Mouse (Mus musculus) kidney, embryonic 14.5 days (tissue): ENCODE data around the gene Spryd3. TPM values are rescaled to one million over a fixed set of nuclear protein-coding genes. Genes with fewer than 3 reads are reported as not detected.

ENCODE experiments used
- ATAC-seq: fragments of 200-750 bp; cut with Nextera tagmentation; 2 replicates; pipeline ENCODE4 v1.8.0; 2017; ENCODE audit warnings: moderate number of reproducible peaks, mild to moderate bottlenecking, moderate TSS enrichment, moderate library complexity; ENCODE audit not compliant: low FRiP score, low TSS enrichment
- H3K27ac ChIP-seq: fragments of 300-500 bp; sonication (generic); 2 replicates; pipeline ENCODE4 v1.5.1; 2014; ENCODE audit warnings: low read depth, mild to moderate bottlenecking, low read length, moderate library complexity, mixed read lengths
- H3K27me3 ChIP-seq: fragments of 300-500 bp; sonication (generic); 2 replicates; pipeline ENCODE4 v1.6.1; 2014; ENCODE audit warnings: mild to moderate bottlenecking, low read length; ENCODE audit not compliant: control insufficient read depth, insufficient read depth
- H3K36me3 ChIP-seq: fragments of 300-500 bp; sonication (generic); 2 replicates; pipeline ENCODE4 v1.6.1; 2014; ENCODE audit warnings: low read length, mixed read lengths; ENCODE audit not compliant: control insufficient read depth, insufficient read depth
- H3K4me1 ChIP-seq: fragments of 300-500 bp; sonication (generic); 2 replicates; pipeline ENCODE4 v1.6.1; 2014; ENCODE audit warnings: low read length, mixed read lengths; ENCODE audit not compliant: control insufficient read depth, insufficient read depth
- H3K4me2 ChIP-seq: fragments of 300-500 bp; sonication (generic); replicated peaks from 2 replicates; pipeline ENCODE4 v1.6.1; 2014; ENCODE audit warnings: low read depth, mild to moderate bottlenecking, low read length
- H3K4me3 ChIP-seq: fragments of 300-500 bp; sonication (generic); 2 replicates; pipeline ENCODE4 v1.5.1; 2014; ENCODE audit warnings: mild to moderate bottlenecking, low read length
- H3K9ac ChIP-seq: fragments of 300-500 bp; sonication (generic); 2 replicates; pipeline ENCODE4 v1.6.1; 2014; ENCODE audit warnings: low read depth, mild to moderate bottlenecking, low read length, moderate library complexity
- H3K9me3 ChIP-seq: fragments of 300-500 bp; sonication (generic); 2 replicates; pipeline ENCODE4 v1.6.1; 2016; ENCODE audit warnings: low read length; ENCODE audit not compliant: control insufficient read depth
- WGBS: fragments of 180-500 bp; shearing (Covaris S2); extraction: QIAGEN DNeasy Blood & Tissue Kit; methylation state at CpG from one replicate; pipeline ENCODE4 v1.1.7; 2014; 5-methylcytosine and 5-hydroxymethylcytosine counted together
- polyA plus RNA-seq: library from polyadenylated mRNA; unstranded; fragments of >200 nt; fragmentation: Nextera tagmentation; extraction: Ambion mirVana; gene quantifications from 2 replicates; pipeline ENCODE4 v1.2.1, GENCODE M21; 2014

The Spryd3 gene
- polyA plus RNA-seq, 1 experiment from 2014 or later, result 11.1 TPM

GRCm38 (mm10) chr15:102112181-102112580, 23.9 kb downstream of the Spryd3 start:
- Histone ChIP-seq H3K4me1 (peaks cover 7% of the 10 kb centered on the region; the same call in 1 of the 2 replicates), H3K36me3 (peaks cover 93% of the 10 kb centered on the region), H3K9ac (no peak overlapping the region), H3K27me3 (no peaks in the 10 kb centered on the region), H3K27ac (no peak overlapping the region), H3K4me2 (no peak overlapping the region), H3K4me3 (no peak overlapping the region), H3K9me3 (no peaks in the 10 kb centered on the region)
- WGBS, result 93% methylated on average over 6 of the region's 6 CpGs
- no peak for ATAC-seq

GRCm38 (mm10) chr15:102111495-102111829, 24.6 kb downstream of the Spryd3 start:
- no peaks in the 10 kb centered on the region for H3K9me3 ChIP-seq
- H3K9ac ChIP-seq, result no peak overlapping the region
- peaks cover 14% of the 10 kb centered on the region for H3K4me1 ChIP-seq
- no peak overlapping the region for H3K4me2 ChIP-seq
- no peak overlapping the region; the same call in 1 of the 2 replicates for H3K27ac ChIP-seq
- H3K36me3 ChIP-seq, result peaks cover 93% of the 10 kb centered on the region
- WGBS, result 83% methylated on average over 11 of the region's 11 CpGs
- H3K27me3 ChIP-seq, result no peaks in the 10 kb centered on the region
- no peak for ATAC-seq
- no peak overlapping the region for H3K4me3 ChIP-seq

- H3K36me3 ChIP-seq, result peaks cover 93% of the 10 kb centered on the region
- ATAC-seq, result peak; percentile 21; the same call in 1 of the 2 replicates
Observed at GRCm38 (mm10) chr15:102110701-102111494, 25.1 kb downstream of the Spryd3 start.

GRCm38 (mm10) chr15:102110271-102110670, 25.8 kb downstream of the Spryd3 start:
- Histone ChIP-seq H3K27me3 (no peaks in the 10 kb centered on the region), H3K27ac (no peak overlapping the region), H3K4me3 (no peak overlapping the region), H3K4me1 (peaks cover 26% of the 10 kb centered on the region), H3K36me3 (peaks cover 89% of the 10 kb centered on the region), H3K9ac (no peak overlapping the region), H3K9me3 (no peaks in the 10 kb centered on the region), H3K4me2 (no peak overlapping the region)
- no peak for ATAC-seq
- WGBS, result 59% methylated on average over 7 of the region's 7 CpGs

More at GRCm38 (mm10) chr15:102110701-102111494, 25.1 kb downstream of the Spryd3 start:
- H3K4me2 ChIP-seq, result no peak overlapping the region
- H3K4me3 ChIP-seq, result no peak overlapping the region
- no peaks in the 10 kb centered on the region for H3K27me3 ChIP-seq
- 64% methylated on average over 29 of the region's 29 CpGs for WGBS
- H3K9ac ChIP-seq, result no peak overlapping the region
- H3K27ac ChIP-seq, result peak overlapping the region; percentile 37
- peaks cover 20% of the 10 kb centered on the region for H3K4me1 ChIP-seq
- no peaks in the 10 kb centered on the region for H3K9me3 ChIP-seq

- no peak for ATAC-seq
- H3K9me3 ChIP-seq, result no peaks in the 10 kb centered on the region
- H3K4me2 ChIP-seq, result no peak overlapping the region
- WGBS, result 58% methylated on average over 18 of the region's 18 CpGs
- peaks cover 36% of the 10 kb centered on the region for H3K4me1 ChIP-seq
- peaks cover 76% of the 10 kb centered on the region for H3K36me3 ChIP-seq
- 0 out of 2 replicates have a peak overlapping the region, but pooled peaks have one; percentile 21 for H3K27ac ChIP-seq
- no peaks in the 10 kb centered on the region for H3K27me3 ChIP-seq
- H3K4me3 ChIP-seq, result no peak overlapping the region
- no peak overlapping the region for H3K9ac ChIP-seq
Observed at GRCm38 (mm10) chr15:102108651-102109525, 27.1 kb downstream of the Spryd3 start.

GRCm38 (mm10) chr15:102107689-102108573, 28.1 kb downstream of the Spryd3 start:
- no peaks in the 10 kb centered on the region for H3K9me3 ChIP-seq
- WGBS, result 45% methylated on average over 13 of the region's 13 CpGs
- H3K36me3 ChIP-seq, result peaks cover 67% of the 10 kb centered on the region
- no peak for ATAC-seq
- peaks cover 46% of the 10 kb centered on the region for H3K4me1 ChIP-seq
- H3K4me3 ChIP-seq, result no peak overlapping the region
- H3K27ac ChIP-seq, result no peak overlapping the region
- H3K4me2 ChIP-seq, result no peak overlapping the region; the same call in 1 of the 2 replicates
- no peak overlapping the region for H3K9ac ChIP-seq
- H3K27me3 ChIP-seq, result no peaks in the 10 kb centered on the region

- Histone ChIP-seq H3K4me2 (peak overlapping the region; percentile 45), H3K27ac (no peak overlapping the region), H3K4me1 (peaks cover 55% of the 10 kb centered on the region), H3K36me3 (peaks cover 56% of the 10 kb centered on the region), H3K27me3 (no peaks in the 10 kb centered on the region), H3K4me3 (peak overlapping the region; percentile 26), H3K9ac (no peak overlapping the region), H3K9me3 (no peaks in the 10 kb centered on the region)
- ATAC-seq, result no peak
- WGBS, result 23% methylated on average over 38 of the region's 38 CpGs
Observed at GRCm38 (mm10) chr15:102106754-102107456, 29.1 kb downstream of the Spryd3 start.
